Mouse (Mus musculus) forebrain, embryonic 16.5 days (tissue): ENCODE data around the gene Slirp. TPM values are rescaled to one million over a fixed set of nuclear protein-coding genes. Genes with fewer than 3 reads are reported as not detected.

Source experiments
- ATAC-seq: fragments of 200-750 bp; cut with Nextera tagmentation; 2 replicates; pipeline ENCODE4 v1.8.0; 2017; ENCODE audit warnings: mild to moderate bottlenecking, moderate library complexity
- H3K27ac ChIP-seq: fragments of 300-500 bp; sonication (generic); 2 replicates; pipeline ENCODE4 v1.5.1; 2014; ENCODE audit warnings: low read length, control low read depth
- H3K27me3 ChIP-seq: fragments of 300-500 bp; sonication (generic); replicated peaks from 2 replicates; pipeline ENCODE4 v1.6.1; 2014; ENCODE audit warnings: low read length; ENCODE audit not compliant: control insufficient read depth, insufficient read depth
- H3K36me3 ChIP-seq: fragments of 300-500 bp; sonication (generic); 2 replicates; pipeline ENCODE4 v1.6.1; 2014; ENCODE audit not compliant: control insufficient read depth, insufficient read depth
- H3K4me1 ChIP-seq: fragments of 300-500 bp; sonication (generic); replicated peaks from 2 replicates; pipeline ENCODE4 v1.6.1; 2014; ENCODE audit warnings: low read length; ENCODE audit not compliant: control insufficient read depth, insufficient read depth
- H3K4me2 ChIP-seq: fragments of 300-500 bp; sonication (generic); 2 replicates; pipeline ENCODE4 v1.6.1; 2014; ENCODE audit warnings: mild to moderate bottlenecking, low read length, control low read depth
- H3K4me3 ChIP-seq: fragments of 300-500 bp; sonication (generic); replicated peaks from 2 replicates; pipeline ENCODE4 v1.5.1; 2014; ENCODE audit warnings: mild to moderate bottlenecking, low read length, control low read depth
- H3K9ac ChIP-seq: fragments of 300-500 bp; sonication (generic); replicated peaks from 2 replicates; pipeline ENCODE4 v1.6.1; 2014; ENCODE audit warnings: low read depth, low read length, control low read depth
- H3K9me3 ChIP-seq: fragments of 300-500 bp; sonication (generic); 2 replicates; pipeline ENCODE4 v1.6.1; 2016; ENCODE audit warnings: low read length; ENCODE audit not compliant: control insufficient read depth
- WGBS: fragments of 180-500 bp; shearing (Covaris S2); extraction: QIAGEN DNeasy Blood & Tissue Kit; methylation state at CpG from one replicate; pipeline ENCODE4 v1.1.7; 2014; 5-methylcytosine and 5-hydroxymethylcytosine counted together
- polyA plus RNA-seq: library from polyadenylated mRNA; unstranded; fragments of >200 nt; fragmentation: Nextera tagmentation; extraction: Ambion mirVana; gene quantifications from 2 replicates; pipeline ENCODE4 v1.2.1, GENCODE M21; 2015

Gene Slirp
- polyA plus RNA-seq, 1 experiment from 2014 or later: 211 TPM

- Histone ChIP-seq H3K4me1 (no peaks in the 10 kb centered on the region), H3K4me3 (no peak overlapping the region), H3K27ac (no peak overlapping the region), H3K27me3 (no peaks in the 10 kb centered on the region), H3K9ac (no peak overlapping the region), H3K4me2 (no peak overlapping the region), H3K9me3 (no peaks in the 10 kb centered on the region), H3K36me3 (no peaks in the 10 kb centered on the region)
- WGBS: 78% methylated on average over 4 of the region's 4 CpGs
- ATAC-seq: no peak
Observed at GRCm38 (mm10) chr12:87409123-87409522, 34.6 kb upstream of the Slirp start.

- H3K9ac ChIP-seq: no peak overlapping the region
- H3K9me3 ChIP-seq: no peaks in the 10 kb centered on the region
- ATAC-seq: no peak
- H3K27ac ChIP-seq: no peak overlapping the region
- no peaks in the 10 kb centered on the region for H3K4me1 ChIP-seq
- no peak overlapping the region for H3K4me3 ChIP-seq
- H3K27me3 ChIP-seq: no peaks in the 10 kb centered on the region
- no peaks in the 10 kb centered on the region for H3K36me3 ChIP-seq
- 60% methylated on average over 7 of the region's 7 CpGs for WGBS
- H3K4me2 ChIP-seq: no peak overlapping the region
Observed at GRCm38 (mm10) chr12:87410999-87411398, 32.7 kb upstream of the Slirp start.

GRCm38 (mm10) chr12:87413179-87413790, 30.4 kb upstream of the Slirp start:
- H3K36me3 ChIP-seq: no peaks in the 10 kb centered on the region
- H3K27me3 ChIP-seq: no peaks in the 10 kb centered on the region
- H3K4me2 ChIP-seq: no peak overlapping the region
- no peaks in the 10 kb centered on the region for H3K4me1 ChIP-seq
- ATAC-seq: peak; percentile 63
- no peak overlapping the region for H3K4me3 ChIP-seq
- WGBS: 20% methylated on average over 4 of the region's 4 CpGs
- no peaks in the 10 kb centered on the region for H3K9me3 ChIP-seq
- H3K9ac ChIP-seq: no peak overlapping the region
- H3K27ac ChIP-seq: no peak overlapping the region

GRCm38 (mm10) chr12:87415358-87415757, 28.3 kb upstream of the Slirp start:
- 72% methylated on average over 4 of the region's 4 CpGs for WGBS

GRCm38 (mm10) chr12:87416690-87417089, 27.0 kb upstream of the Slirp start:
- Histone ChIP-seq H3K9ac (no peak overlapping the region), H3K9me3 (no peaks in the 10 kb centered on the region), H3K4me2 (no peak overlapping the region), H3K4me3 (no peak overlapping the region), H3K4me1 (peaks cover 9% of the 10 kb centered on the region), H3K27ac (no peak overlapping the region), H3K27me3 (no peaks in the 10 kb centered on the region), H3K36me3 (no peaks in the 10 kb centered on the region)
- 45% methylated on average over 7 of the region's 7 CpGs for WGBS
- ATAC-seq: no peak

More at GRCm38 (mm10) chr12:87415358-87415757, 28.3 kb upstream of the Slirp start:
- Histone ChIP-seq H3K9me3 (no peaks in the 10 kb centered on the region), H3K4me2 (no peak overlapping the region), H3K36me3 (no peaks in the 10 kb centered on the region), H3K27me3 (no peaks in the 10 kb centered on the region), H3K4me3 (no peak overlapping the region), H3K27ac (no peak overlapping the region), H3K4me1 (peaks cover 9% of the 10 kb centered on the region), H3K9ac (no peak overlapping the region)
- ATAC-seq: no peak

GRCm38 (mm10) chr12:87418921-87419320, 24.8 kb upstream of the Slirp start:
- H3K4me1 ChIP-seq: peaks cover 9% of the 10 kb centered on the region

GRCm38 (mm10) chr12:87419974-87420485, 23.7 kb upstream of the Slirp start:
- no peak for ATAC-seq
- no peaks in the 10 kb centered on the region for H3K9me3 ChIP-seq
- no peaks in the 10 kb centered on the region for H3K36me3 ChIP-seq
- H3K4me2 ChIP-seq: no peak overlapping the region
- no peak overlapping the region for H3K4me3 ChIP-seq
- no peak overlapping the region for H3K9ac ChIP-seq
- no peak overlapping the region for H3K27ac ChIP-seq
- peaks cover 9% of the 10 kb centered on the region for H3K4me1 ChIP-seq
- WGBS: 78% methylated on average over 12 of the region's 12 CpGs
- no peaks in the 10 kb centered on the region for H3K27me3 ChIP-seq

More at GRCm38 (mm10) chr12:87418921-87419320, 24.8 kb upstream of the Slirp start:
- Histone ChIP-seq H3K4me2 (no peak overlapping the region), H3K27ac (peak overlapping the region; percentile 58), H3K9ac (no peak overlapping the region), H3K36me3 (no peaks in the 10 kb centered on the region), H3K4me3 (no peak overlapping the region), H3K27me3 (no peaks in the 10 kb centered on the region), H3K9me3 (no peaks in the 10 kb centered on the region)
- WGBS: 24% methylated on average over 5 of the region's 5 CpGs
- ATAC-seq: peak; percentile 79

DNA sequence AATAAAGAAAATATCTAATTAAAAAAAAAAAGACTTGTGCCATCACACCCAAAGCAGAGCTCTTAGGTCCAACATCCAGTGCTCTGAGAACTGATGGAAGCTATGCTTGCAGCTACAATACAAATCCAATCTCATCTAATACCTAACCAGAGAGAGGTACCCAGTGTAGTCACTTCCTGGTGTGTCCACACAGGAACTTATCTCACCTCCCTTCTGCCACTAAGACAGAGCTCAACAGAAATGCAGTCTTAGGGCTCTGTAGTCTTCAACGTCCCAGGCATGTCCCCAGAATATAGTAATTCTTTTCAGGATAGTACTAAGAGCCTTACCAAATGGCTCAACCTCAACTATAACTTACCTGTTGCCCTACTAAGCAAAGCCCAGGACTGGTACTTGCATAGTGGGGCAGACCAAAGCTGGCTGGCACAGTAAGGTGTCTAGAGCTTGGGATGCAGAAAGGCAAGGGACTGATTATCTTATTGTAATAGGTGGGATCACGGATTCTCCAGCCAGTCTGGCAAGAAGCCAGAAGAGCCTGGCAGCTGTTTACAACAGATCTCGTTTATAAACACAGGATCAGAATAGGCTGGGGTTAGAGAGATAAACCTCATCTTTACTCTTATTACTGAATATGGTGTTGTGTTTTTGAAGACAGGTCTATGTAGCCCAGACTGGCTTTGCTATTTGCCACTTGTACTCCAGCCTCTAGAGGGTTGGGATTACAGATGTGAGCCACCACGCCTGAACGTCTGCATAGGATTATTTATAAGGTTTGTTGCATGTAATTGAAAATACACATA, 21.8 kb upstream of the Slirp start:
- H3K9ac ChIP-seq: no peak overlapping the region
- 0 out of 2 replicates have a peak, but pooled peaks cover under 1% of the 10 kb centered on the region for H3K36me3 ChIP-seq
- H3K4me1 ChIP-seq: peaks cover 9% of the 10 kb centered on the region
- no peak overlapping the region for H3K4me3 ChIP-seq
- no peaks in the 10 kb centered on the region for H3K9me3 ChIP-seq
- 57% methylated on average over 5 of the region's 5 CpGs for WGBS
- no peak overlapping the region for H3K27ac ChIP-seq
- no peaks in the 10 kb centered on the region for H3K27me3 ChIP-seq
- no peak for ATAC-seq
- no peak overlapping the region for H3K4me2 ChIP-seq

DNA sequence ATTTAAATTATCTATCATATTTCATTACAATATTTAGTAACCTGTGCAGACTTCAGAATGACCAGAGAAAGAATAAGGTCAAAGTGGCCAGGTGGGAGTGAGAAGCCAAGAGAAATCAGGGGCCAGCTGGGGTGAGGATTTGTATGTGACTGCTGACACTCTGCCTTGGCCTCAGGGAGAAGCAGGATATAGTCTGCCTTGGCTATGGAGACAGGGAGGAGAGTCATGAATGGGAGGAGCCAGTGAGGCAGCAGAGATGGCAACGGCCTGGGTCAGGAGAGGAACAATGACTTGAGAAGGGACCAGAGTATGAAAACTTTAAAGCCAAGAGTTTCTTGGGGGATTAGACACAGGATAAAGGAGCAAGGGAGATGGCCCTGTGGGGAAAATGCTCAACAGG, 20.0 kb upstream of the Slirp start:
- no peak overlapping the region for H3K27ac ChIP-seq
- no peaks in the 10 kb centered on the region for H3K9me3 ChIP-seq
- peaks cover 12% of the 10 kb centered on the region for H3K36me3 ChIP-seq
- 32% methylated on average over 1 of the region's 1 CpGs for WGBS
- ATAC-seq: no peak
- H3K4me3 ChIP-seq: no peak overlapping the region
- no peak overlapping the region for H3K4me2 ChIP-seq
- peaks cover 9% of the 10 kb centered on the region for H3K4me1 ChIP-seq
- no peak overlapping the region for H3K9ac ChIP-seq
- H3K27me3 ChIP-seq: no peaks in the 10 kb centered on the region
